Mouse (Mus musculus): ENCODE data around the gene Ankrd35.
"Not testable (repeated sequence)": the region's sequence is repeated elsewhere in the genome, so short reads cannot be mapped to it uniquely, and the experiment has no call there.

Gene Ankrd35

DNA sequence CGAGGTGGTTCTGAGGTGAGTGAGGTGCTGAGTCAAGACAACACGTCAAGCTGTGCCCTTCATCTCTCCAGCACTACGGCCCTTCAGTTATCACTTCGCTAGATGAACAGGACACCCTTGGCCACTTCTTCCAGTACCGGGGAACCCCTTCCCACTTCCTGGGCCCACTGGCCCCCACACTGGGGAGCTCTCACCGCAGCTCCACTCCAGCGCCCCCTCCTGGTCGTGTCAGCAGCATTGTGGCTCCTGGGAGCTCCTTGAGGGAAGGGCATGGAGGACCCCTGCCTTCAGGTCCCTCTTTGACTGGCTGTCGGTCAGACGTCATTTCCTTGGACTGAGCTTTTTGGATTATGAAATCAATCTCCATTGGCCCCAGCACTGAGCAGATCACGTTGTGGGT lies 34.8 kb downstream of the Ankrd35 start:
- in situ Hi-C loops (cut with MseI, MboI): loop anchor here in 1 of 2 experiments (5.0 kb wide), 1 partner anchor 37 kb away; no protein-coding TSS in a partner anchor

DNA sequence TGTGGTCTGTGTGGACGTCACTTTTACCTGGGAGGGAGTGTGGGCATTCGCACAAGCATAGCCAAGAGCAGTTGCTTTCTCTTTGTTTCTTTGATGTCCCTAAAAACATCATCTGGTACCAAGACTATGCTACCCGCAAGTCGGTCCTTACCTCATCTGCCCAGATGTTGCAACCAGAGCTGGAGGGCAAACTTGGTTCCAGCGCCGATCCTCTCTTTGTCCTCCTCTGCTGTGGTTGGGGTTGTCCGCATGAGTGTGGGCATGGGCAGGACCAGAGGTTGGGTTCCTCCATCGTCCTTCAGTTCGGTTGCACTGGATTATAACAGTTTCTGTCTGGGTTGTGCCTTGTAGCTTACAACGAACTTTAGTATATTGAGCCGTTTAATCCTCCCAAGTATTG lies 36.3 kb downstream of the Ankrd35 start:
- in situ Hi-C loops (cut with MseI, MboI): no loop called here

DNA sequence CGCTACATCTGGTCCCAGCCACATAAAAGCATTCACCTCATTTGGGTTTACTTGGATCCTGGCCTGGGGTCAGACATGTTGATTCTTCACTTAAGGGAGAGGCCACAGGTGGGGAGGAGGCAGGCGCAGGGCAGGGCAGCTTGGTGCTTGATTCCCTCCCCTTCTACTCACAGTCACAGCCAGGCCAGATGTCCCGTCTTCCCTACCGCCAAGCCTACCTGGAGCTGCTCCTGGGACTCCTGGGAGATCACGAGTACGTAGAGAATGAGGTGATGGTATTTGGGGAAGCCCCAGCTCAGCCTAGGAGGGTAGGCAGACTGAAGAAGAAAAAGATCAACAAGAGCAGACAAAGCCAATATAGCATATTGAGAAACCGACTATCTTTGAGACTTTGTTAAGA lies 37.1 kb downstream of the Ankrd35 start:
- in situ Hi-C loops (cut with MseI, MboI): no loop called here

DNA sequence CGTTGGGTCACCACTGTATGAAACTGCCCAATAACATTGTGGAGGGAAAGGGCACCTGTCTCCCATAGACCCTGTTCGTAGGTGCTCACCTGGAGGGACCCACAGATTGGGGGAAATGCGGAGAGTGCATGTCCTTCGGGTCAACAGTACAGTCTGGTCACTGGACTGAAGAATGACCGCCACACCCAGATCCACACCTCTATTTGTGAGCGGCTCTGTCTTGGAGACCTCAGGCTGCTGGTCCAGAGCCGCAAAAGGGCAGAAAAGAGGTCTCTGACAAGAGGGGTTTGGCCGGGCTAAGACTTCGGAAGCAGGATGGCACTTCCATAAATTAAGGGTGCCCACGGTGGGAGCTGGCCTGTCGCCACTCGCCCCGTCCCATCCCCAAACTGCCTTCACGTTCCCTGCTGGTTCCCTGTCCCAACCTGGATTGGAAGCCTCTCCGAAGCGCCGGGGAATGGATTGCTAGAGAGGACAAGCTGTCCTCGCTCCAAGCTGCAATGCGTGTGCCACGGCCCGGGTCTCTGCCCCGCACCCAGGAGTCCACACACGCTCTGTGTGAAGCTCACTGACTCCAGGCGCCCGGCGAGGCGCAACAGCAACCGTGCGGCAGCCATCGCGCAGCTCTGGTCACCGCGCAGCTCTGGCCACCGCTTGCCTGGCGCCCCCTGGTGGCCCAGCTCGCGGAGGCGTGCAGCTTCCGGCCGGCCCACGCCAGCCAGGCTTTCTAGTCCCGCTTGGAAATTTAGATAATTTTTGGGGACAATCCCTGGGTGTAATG lies 38.2 kb downstream of the Ankrd35 start, which contains the start of gene Nudt17:
TSS of gene Nudt17 (minus strand) at position 660 of the 781 bp plus-strand sequence.
- in situ Hi-C loops (cut with MseI, MboI): no loop called here

DNA sequence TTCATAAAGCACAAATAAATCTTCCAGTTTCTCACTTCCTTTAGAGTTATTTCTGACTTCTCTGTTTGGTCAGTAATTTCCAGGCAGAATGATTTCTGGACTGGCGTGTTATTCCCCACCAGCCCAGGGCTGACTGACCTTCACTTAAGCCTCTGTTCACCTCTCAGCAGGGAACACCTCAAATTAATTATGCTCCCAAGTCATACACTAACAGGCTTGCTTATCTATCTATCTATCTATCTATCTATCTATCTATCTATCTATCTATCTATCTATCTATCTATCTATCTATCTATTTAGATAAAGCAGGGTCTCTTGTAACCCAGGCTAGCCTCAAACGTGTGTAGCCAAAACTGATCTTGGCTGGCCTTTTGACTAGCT lies 38.7 kb downstream of the Ankrd35 start:
- in situ Hi-C loops (cut with MseI, MboI): no loop called here

DNA sequence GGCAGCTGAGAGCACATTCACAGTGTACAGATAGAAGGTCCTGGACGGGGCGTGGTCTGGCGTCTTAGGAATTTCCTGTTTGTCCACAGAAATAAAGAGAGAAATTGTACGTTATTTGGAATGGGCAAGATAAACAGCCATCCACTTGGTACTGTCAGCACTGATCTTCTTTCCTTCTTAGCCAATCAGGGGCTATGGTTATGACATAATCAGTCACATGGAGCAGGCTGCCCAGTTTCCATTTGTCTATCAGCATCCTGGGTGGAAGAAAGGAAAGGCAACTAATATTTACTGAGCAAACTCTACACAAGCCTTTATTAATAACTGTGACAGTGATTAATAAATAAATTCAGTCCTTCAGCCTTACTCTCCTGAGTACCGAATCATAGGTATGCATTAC lies 44.4 kb downstream of the Ankrd35 start:
- in situ Hi-C loops (cut with MseI, MboI): no loop called here

DNA sequence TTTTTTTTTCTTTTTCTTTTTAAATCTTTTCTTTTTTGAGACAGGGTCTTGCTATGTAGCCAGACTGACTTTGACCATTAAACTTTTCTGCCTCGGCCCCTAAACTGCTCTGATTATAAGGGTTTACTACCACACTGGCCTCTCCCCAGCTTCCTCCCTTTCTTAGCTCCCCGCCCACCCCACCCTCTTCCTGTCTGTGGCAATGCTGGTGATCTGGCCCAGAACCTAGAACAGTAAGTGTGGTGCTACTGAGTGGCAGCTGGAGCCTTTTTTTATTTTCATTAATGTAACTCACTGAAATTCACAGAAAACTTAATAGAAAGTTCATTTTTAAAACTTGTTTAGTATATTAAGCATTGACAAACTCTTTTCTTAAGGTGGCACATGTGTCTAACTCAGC lies 45.9 kb downstream of the Ankrd35 start:
- in situ Hi-C loops (cut with MseI, MboI): no loop called here

DNA sequence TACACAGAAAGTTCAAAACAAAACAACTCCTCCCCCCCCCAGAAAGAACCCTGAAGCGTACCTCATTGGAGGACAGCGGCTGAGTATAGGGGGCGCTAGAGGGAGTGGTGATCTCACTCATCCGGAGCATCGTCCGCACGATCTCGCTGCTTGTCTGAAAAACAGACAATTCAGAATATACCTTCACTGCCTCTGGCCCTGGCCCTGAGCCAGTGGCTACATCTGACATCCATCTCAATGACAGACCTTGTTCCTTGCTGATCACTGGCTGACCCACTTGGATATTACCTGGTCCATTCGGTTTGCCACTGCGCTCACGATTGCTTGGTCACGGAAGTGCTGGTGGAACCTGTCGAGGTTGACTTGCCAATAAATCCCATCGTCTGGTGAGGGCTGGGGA lies 49.2 kb downstream of the Ankrd35 start:
- in situ Hi-C loops (cut with MseI, MboI): no loop called here

DNA sequence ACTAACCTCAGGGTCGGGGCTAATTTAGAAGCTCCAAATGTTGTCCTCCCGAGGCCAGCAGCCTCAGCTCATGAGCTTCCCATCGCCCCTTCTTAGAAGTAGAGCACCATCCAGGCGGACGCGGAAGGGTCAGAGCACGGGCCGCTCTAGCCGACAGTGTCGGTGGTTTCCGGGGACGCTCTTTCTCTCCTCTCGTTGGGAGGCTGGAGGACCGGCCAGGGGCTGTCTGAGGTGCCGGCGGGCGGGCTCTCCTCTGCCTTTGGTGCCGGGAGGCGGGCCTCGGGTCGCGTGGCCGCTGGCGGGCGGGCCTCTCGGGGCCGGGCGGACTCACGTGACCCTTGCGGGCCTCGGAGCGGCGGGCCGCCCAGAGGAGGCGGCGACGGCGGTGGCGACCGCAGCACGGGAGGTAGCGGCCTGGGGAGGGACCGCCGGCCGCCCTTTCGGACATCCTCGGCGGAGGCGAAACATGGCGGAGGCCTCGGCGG lies 57.5 kb downstream of the Ankrd35 start, which contains the start of the genes Polr3c and Rnf115:
TSS of gene Polr3c (minus strand) at position 286 of the 485 bp plus-strand sequence.
TSS of gene Rnf115 (plus strand) at position 322 of the 485 bp plus-strand sequence.
- in situ Hi-C loops (cut with MseI, MboI): no loop called here

DNA sequence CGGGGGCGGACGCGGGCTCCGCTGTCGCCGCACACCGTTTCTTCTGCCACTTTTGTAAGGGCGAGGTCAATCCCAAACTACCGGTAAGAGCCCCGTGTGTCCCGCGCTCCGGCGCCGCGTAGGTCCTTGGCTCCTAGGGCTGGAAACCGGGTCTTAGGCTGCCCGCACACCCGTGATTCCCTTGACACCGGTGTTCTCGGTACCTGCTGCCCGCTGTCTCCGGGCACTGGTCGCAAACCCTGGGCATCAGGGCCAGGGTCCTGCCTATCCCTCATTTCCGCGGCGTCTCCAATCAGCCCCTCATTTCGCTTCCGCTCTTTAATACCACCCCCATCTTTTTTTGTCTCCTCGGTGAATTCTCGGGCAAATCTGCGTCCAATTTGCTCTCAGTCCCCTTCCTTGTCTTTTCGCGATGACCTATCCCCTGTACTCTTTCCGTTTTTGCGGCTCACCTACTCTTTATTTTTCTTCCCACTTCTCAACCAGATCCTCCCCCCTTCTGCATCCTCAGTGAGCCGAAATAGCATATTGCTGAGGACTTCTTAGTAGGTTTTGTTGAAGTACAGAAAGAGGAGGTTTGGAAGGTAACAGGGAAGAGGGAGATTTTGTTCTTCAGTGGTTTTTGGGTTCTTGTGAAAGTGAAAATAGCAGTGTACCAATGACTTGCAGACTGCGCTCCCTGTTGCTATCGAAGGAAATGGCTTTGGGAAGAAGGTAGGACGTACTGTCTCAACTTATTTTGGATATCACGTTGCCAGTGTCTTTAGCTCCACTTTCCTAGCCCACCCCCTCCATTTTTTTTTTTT lies 58.1 kb downstream of the Ankrd35 start:
- in situ Hi-C loops (cut with MseI, MboI): no loop called here

DNA sequence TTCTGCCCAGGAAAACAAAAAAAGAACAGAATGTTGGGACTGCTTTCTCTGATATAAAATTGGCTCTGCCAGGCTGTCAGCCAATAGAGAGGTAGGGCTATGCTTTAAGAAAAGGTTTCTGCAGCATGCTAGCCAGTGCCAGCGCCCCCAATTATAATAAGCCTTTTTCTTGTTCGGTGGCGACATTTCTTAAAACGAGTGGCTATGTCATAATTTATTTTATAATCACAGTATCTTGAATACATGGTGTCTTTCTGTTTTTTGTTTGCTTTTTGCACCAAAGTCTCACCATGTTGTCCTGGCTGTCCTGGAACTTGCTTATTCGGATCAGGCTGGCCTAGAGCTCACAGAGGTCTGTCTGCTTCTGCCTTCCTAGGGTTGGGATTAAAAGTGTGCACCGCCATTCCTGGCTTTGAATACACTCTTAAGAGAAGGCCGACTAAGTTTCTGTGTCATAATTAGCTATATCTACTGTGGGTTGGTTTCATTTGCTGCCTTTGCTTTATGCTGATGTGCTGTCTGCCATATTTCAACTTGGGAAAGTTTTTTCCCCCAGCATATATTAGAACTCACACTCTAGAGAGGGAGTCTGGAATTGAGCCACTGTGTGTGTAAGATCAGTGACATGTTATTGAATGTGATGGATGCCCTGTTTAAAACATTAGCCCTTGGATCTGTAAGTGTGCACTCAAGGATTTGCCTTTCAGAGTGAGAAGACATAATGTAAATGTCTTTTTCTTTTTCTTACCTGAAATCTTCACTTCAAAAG lies 58.9 kb downstream of the Ankrd35 start:
- in situ Hi-C loops (cut with MseI, MboI): no loop called here

DNA sequence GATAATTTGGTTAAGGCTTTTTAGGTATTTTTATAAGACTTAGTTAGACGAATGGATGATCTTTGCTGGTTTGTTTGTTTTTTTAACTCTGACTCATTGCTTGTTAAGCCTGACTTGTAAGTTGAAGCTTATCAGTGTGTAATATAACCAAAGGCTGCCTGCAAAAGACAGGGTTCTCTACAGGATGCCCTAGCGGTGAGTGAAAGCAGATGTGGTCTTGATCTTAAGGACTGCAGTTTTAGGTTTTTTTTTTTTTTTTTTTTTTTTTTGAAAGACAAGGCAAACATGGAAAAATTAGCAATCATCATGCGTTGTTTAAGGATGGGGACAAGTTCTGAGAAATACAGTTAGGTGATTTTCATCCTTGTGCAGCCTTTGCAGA lies 59.5 kb downstream of the Ankrd35 start:
- in situ Hi-C loops (cut with MseI, MboI): no loop called here

DNA sequence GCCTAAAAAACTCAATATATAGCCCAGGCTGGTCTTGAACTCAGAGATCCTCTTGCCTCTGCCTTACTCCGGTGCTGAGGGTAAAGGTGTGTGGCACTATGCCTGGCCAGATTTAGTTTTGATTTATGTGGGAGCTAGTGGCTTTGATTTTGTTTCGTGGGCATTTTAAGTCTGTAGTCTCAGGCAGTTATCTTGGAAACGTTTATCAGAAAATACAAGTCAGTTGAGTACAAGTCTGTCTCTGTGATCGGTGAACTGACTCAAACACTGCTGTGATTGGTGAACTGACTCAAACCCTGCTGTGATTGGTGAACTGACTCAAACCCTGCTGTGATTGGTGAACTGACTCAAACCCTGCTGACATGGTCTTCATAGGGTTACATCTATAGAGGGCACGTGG lies 60.9 kb downstream of the Ankrd35 start:
- in situ Hi-C loops (cut with MseI, MboI): no loop called here

DNA sequence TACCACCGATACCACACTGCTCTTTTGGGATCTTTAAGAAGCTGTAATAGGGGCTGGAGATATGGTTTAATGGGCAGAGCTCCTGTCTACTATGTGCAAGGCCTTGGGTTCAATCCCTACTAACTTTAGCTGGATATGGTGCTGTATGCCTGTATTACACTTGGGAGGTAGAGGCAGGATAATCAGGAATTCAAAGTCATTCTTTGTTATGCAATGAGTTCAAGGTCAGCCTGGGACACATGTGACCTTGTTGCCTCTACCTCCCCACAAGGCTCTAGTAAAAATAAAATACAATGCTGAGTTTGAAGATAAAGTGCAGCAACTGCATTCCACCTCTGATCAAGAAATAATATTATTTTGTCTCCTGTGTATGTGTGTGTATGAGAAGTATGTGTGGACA lies 64.1 kb downstream of the Ankrd35 start:
- in situ Hi-C loops (cut with MseI, MboI): no loop called here

DNA sequence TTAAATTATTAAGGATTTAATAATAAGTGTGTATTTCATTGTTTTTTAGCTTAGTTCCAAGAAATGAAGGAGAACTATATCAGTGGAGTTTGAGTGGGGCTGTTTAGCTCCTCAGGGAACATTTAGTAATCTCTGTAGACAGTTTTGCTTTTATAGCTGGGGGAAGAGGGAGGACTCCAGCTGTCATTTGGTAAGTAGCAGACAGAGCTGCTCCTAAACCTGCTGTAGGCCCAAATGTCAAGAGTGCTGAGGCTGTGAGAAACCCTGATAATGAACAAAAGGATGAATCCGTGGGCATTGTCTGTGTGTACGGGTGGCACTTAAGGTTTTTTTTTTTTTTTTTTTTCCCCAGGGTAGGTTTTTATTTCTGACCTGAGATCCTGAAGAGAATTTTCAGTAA lies 65.3 kb downstream of the Ankrd35 start:
- in situ Hi-C loops (cut with MseI, MboI): no loop called here

DNA sequence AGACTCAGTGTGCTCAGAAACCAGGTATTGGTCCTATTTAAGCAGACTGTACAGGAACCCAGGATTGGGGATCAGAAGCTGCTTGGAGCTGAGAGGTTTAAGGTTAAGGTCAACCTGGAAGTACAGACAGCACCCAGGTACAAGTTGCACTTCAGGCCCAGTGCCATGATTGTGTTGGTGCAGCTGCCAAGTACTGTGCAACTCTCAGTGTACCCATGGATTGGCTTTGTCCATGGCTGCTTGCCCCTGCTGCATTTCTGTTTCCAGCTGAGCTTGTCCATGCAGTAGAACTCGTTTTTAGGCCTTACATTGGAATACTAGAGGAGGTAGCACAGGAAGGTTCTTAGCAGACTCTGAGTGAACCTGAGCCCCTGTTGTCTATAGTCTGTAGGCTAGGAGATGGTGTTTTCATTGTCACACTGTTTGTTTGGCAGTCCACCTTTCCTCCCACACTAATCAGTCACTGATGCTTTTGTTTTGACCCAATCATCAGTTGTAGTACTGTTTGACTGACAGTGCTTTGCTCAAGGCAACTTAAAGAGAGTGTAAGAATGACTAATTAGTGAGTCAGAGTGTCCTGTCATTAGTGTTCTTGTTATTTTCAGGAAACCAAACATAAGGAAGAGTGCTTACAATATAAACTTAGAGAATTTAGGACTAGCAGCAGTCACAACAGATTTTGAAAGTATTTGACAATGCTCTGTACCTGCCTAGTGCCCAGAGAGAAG lies 67.2 kb downstream of the Ankrd35 start:
- in situ Hi-C loops (cut with MseI, MboI): no loop called here

DNA sequence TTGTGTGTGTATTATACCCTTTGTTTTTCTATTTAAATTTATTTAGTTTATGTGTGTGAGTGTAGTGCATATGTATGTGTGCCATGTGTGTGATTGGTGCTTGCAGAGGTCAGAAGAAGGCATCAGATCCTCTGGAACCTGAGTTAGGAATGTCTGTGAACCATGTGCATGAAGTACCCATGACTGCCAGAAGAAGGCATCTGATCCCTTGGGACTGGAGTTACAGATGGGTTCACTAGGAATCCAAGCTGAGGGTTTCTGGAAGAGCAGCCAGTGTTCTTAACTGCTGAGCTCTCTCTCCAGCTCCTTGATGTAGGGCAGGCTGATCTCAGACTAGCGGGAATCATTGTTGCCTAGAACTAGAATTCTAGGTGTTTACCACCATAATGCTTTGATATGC lies 68.1 kb downstream of the Ankrd35 start:
- in situ Hi-C loops (cut with MseI, MboI): no loop called here

DNA sequence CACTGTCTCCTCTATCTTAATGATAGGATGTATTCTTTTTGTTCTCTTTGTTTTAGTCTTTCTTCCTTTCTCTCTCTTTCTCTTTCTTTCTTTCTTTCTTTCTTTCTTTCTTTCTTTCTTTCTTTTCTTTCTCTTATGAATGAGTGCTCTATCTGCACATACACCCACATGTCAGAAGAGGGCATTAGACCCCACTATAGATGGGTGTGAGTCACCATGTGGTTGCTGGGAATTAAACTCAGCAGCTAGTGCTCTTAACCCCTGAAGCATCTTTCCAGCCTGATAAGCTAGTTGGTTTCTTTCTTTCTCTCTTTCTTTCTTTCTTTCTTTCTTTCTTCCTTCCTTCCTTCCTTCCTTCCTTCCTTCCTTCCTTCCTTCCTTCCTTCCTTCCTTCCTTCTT lies 70.3 kb downstream of the Ankrd35 start:
- in situ Hi-C loops (cut with MseI, MboI): not testable (repeated sequence)

Data from mouse trophoblast stem cell (cell line).